Mouse (Mus musculus) midbrain, embryonic 16.5 days (tissue): ENCODE measurements at regions not wholly inside any gene's neighbourhood (a gene's known extent, or its start where the extent isn't known, plus 50 kb on each side); places are given as distances from the start of the nearest gene placed in this dataset.
A peak's percentile ranks its signal among the peaks of the same experiment; 100 is the strongest.

Source experiments
- ATAC-seq: fragments of 200-750 bp; cut with Nextera tagmentation; 2 replicates; pipeline ENCODE4 v1.8.0; 2017; ENCODE audit warnings: moderate TSS enrichment
- H3K27ac ChIP-seq: fragments of 300-500 bp; sonication (generic); 2 replicates; pipeline ENCODE4 v1.5.1; 2014; ENCODE audit warnings: mild to moderate bottlenecking, low read length, mixed read lengths
- H3K27me3 ChIP-seq: fragments of 300-500 bp; sonication (generic); 2 replicates; pipeline ENCODE4 v1.6.1; 2014; ENCODE audit warnings: low read depth, low read length, mixed read lengths; ENCODE audit not compliant: control insufficient read depth, insufficient read depth
- H3K36me3 ChIP-seq: fragments of 300-500 bp; sonication (generic); 2 replicates; pipeline ENCODE4 v1.6.1; 2014; ENCODE audit warnings: mild to moderate bottlenecking, low read length, moderate library complexity, mixed read lengths; ENCODE audit not compliant: control insufficient read depth, insufficient read depth
- H3K4me1 ChIP-seq: fragments of 300-500 bp; sonication (generic); 2 replicates; pipeline ENCODE4 v1.6.1; 2014; ENCODE audit warnings: mild to moderate bottlenecking, low read length, mixed read lengths; ENCODE audit not compliant: control insufficient read depth, insufficient read depth
- H3K4me2 ChIP-seq: fragments of 300-500 bp; sonication (generic); 2 replicates; pipeline ENCODE4 v1.6.1; 2014; ENCODE audit warnings: mild to moderate bottlenecking, low read length, mixed read lengths
- H3K4me3 ChIP-seq: fragments of 300-500 bp; sonication (generic); 2 replicates; pipeline ENCODE4 v1.5.1; 2014; ENCODE audit warnings: low read depth, mild to moderate bottlenecking, low read length, moderate library complexity, mixed read lengths
- H3K9ac ChIP-seq: fragments of 300-500 bp; sonication (generic); 2 replicates; pipeline ENCODE4 v1.6.1; 2014; ENCODE audit warnings: low read depth, low read length, mixed read lengths
- H3K9me3 ChIP-seq: fragments of 300-500 bp; sonication (generic); replicated peaks from 2 replicates; pipeline ENCODE4 v1.6.1; 2014; ENCODE audit warnings: mild to moderate bottlenecking, low read length, mixed read lengths; ENCODE audit not compliant: control insufficient read depth, poor library complexity, severe bottlenecking
- WGBS: fragments of 180-500 bp; shearing (Covaris S2); extraction: QIAGEN DNeasy Blood & Tissue Kit; methylation state at CpG from one replicate; pipeline ENCODE4 v1.1.7; 2014; 5-methylcytosine and 5-hydroxymethylcytosine counted together

DNA sequence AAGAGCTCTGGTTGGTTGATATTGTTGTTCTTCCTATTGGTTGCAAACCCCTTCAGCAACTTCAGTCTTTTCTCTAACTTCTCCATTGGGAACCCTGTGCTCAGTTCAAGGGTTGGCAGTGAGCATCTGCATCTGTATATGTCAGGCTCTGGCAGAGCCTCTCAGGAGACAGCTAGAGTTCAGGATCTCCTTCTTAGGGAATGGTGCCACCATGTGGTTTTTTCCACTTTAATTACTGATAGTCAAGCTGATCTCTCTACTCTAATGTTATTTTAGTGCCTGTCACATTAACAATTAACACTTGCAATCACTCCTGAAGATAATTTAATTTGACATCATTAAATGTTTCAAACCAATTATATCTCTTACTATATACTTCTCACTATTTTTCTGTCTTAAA is 550.4 kb downstream of the Gm597 start:
- Histone ChIP-seq H3K27ac (no peak overlapping the region), H3K4me2 (no peak overlapping the region), H3K9me3 (no peaks in the 10 kb centered on the region), H3K36me3 (no peaks in the 10 kb centered on the region), H3K4me1 (no peaks in the 10 kb centered on the region), H3K4me3 (no peak overlapping the region), H3K9ac (no peak overlapping the region), H3K27me3 (no peaks in the 10 kb centered on the region)
- no peak for ATAC-seq

DNA sequence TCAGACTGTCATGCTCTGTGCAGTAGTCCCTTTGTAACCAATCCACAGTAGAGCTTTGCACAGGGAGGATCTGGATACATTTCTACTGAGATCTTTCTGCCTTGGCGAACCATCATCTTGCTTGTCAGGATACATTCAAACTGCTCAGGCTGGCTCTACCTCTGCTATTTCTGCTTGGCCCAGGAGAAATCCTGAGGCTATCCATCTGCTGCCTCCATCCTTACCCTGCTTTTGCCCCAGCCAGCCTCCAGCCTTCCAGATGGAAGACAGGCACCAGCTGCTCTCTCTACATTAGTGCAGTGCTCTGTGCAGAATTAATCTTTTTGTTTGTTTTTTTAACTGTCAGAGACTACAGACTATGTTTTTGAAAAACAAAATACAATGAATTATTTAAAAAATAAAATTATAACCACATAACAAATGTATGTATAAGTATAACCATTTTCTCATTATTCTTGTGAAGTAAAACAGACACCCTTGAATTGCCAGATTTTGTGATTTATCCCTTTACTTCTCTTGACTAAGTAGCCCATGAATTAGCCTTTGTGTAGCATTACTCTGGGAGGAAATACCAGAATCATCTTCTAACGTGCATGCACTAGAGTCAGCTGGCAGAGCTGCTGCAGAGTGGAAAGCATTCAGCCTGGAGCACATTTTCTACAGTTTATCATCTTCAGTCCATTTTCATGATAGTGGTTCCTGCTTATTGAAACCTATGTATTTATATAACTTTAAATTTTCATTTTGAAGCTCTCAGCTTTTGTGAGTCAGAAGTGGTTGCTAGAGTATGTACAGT is 565.6 kb downstream of the Gm597 start:
- Histone ChIP-seq H3K4me1 (no peaks in the 10 kb centered on the region), H3K4me2 (no peak overlapping the region), H3K27me3 (no peaks in the 10 kb centered on the region), H3K4me3 (no peak overlapping the region), H3K36me3 (no peaks in the 10 kb centered on the region), H3K9ac (no peak overlapping the region), H3K9me3 (no peaks in the 10 kb centered on the region), H3K27ac (no peak overlapping the region)
- WGBS = 55% methylated on average over 2 of the region's 2 CpGs
- 0 out of 2 replicates have a peak, but pooled peaks have one; percentile 51 for ATAC-seq
